Mouse (Mus musculus): ENCODE measurements around the gene Klc1. TPM values are rescaled to one million over a fixed set of nuclear protein-coding genes. Genes with fewer than 3 reads are reported as not detected.

The Klc1 gene
- polyA plus RNA-seq, 1 experiment from 2014 or later: 59.3 TPM

DNA sequence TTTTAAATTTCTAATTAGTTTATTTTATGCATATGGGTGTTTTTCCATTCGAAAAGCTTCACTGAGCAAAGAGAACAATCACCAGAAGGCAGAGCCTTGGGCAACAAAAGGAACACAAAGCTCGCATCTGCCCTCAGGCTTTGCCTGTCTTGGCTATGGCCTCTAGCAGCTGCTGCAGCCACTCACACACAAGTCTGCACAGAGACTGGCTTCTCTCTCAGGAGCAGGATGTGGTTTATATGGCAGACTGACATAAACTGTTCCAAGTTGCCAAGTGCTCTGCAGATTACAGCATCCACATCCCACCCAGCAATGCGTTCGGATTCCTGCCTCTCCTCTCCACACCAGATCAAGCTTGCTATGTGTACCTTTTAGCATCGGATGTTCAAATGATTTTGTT is 93.1 kb downstream of the Klc1 start:
- no peak for ATAC-seq (replicated peaks; ENCODE audit: low FRiP score)
- WGBS: 79% methylated on average over 5 of the region's 5 CpGs

DNA sequence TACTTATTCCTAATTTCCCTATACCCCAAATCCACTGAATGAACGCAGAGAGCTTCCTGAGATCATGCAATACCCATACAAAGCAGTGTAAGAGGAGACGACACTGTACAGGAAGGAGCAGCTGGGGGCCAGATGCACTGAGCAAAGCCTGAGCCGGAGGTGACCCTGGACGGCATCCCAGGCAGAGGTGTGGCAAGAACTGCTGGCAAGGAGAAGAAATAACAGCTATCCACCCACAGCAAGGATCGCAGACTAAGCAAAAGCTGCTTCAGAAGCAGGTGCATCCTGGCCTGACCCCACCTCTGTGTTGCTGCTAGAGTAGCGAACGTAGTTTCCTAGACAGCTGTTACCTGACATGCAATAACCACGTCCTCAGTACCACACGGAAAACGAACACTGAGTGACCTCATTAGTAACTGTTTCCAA is 94.4 kb downstream of the Klc1 start:
- no peaks in the 10 kb centered on the region for H3K4me1 ChIP-seq (replicated peaks; ENCODE audit: control insufficient read depth, insufficient read depth, low read length)
- no peaks in the 10 kb centered on the region for H3K36me3 ChIP-seq (ENCODE audit: control insufficient read depth, insufficient read depth, low read length)
- no peak for DNase-seq (ENCODE audit: low spot score)
- no peaks in the 10 kb centered on the region for H3K27me3 ChIP-seq (replicated peaks; ENCODE audit: control insufficient read depth, insufficient read depth, low read length)
- H3K9me3 ChIP-seq (ENCODE audit: control insufficient read depth, low read length): no peaks in the 10 kb centered on the region
- H3K27ac ChIP-seq (ENCODE audit: low read depth, low read length): no peak overlapping the region
- no peak overlapping the region for H3K4me3 ChIP-seq (ENCODE audit: low read depth, low read length)
- no peak overlapping the region for H3K9ac ChIP-seq (ENCODE audit: low read depth, low read length)
- H3K4me2 ChIP-seq: no peak overlapping the region
- 80% methylated on average over 10 of the region's 10 CpGs for WGBS
- ATAC-seq (replicated peaks; ENCODE audit: low FRiP score): no peak

More for the DNA sequence above, 93.1 kb downstream of the Klc1 start:
- Histone ChIP-seq H3K4me1 (replicated peaks; ENCODE audit: control insufficient read depth, insufficient read depth, low read length) (no peaks in the 10 kb centered on the region), H3K4me2 (no peak overlapping the region), H3K9ac (ENCODE audit: low read depth, low read length) (no peak overlapping the region), H3K9me3 (ENCODE audit: control insufficient read depth, low read length) (no peaks in the 10 kb centered on the region), H3K27me3 (replicated peaks; ENCODE audit: control insufficient read depth, insufficient read depth, low read length) (no peaks in the 10 kb centered on the region), H3K36me3 (ENCODE audit: control insufficient read depth, insufficient read depth, low read length) (no peaks in the 10 kb centered on the region), H3K27ac (ENCODE audit: low read depth, low read length) (no peak overlapping the region), H3K4me3 (ENCODE audit: low read depth, low read length) (no peak overlapping the region)
- no peak for DNase-seq (ENCODE audit: low spot score)

DNA sequence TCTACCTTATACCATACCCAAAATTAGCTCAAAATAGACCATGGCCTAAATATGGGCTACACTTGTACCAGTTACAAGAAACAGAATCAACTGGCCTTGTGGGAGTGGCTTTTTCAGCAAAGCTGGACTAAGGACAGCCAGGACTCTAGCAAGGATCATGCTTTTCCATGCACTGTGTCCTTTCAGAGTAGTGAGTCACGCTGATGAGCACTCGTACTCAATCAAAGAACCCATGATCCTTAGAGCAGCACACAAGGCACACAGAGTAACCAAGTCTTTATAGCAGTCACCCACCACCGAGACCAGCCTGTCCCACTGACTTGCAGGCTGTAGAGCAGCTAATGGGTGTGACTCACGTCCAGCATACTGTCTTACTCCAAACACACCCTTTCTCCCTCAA is 94.9 kb downstream of the Klc1 start:
- no peak for DNase-seq (ENCODE audit: low spot score)
- no peak for ATAC-seq (replicated peaks; ENCODE audit: low FRiP score)
- WGBS: 75% methylated on average over 4 of the region's 4 CpGs
- Histone ChIP-seq H3K9ac (ENCODE audit: low read depth, low read length) (no peak overlapping the region), H3K27me3 (replicated peaks; ENCODE audit: control insufficient read depth, insufficient read depth, low read length) (no peaks in the 10 kb centered on the region), H3K4me3 (ENCODE audit: low read depth, low read length) (no peak overlapping the region), H3K4me1 (replicated peaks; ENCODE audit: control insufficient read depth, insufficient read depth, low read length) (no peaks in the 10 kb centered on the region), H3K9me3 (ENCODE audit: control insufficient read depth, low read length) (no peaks in the 10 kb centered on the region), H3K27ac (ENCODE audit: low read depth, low read length) (no peak overlapping the region), H3K36me3 (ENCODE audit: control insufficient read depth, insufficient read depth, low read length) (no peaks in the 10 kb centered on the region), H3K4me2 (no peak overlapping the region)

DNA sequence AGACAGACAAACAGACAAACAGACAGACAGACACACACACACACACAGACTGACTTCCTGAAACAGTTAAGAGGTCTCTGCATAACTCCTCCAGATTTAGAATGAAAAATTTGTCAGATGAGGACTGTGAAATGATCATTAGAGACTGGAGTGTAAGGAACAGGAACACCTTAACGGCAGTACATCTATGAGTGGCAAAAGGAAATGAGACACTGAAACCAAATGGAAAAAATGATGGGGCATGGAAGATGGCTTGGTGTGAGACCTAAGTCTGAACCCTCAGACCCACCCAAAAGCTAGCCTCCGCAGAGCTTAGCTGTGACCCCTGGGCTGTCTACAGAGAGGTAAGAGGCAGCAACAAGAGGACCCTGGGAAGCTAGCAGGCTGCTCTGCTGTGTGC is 96.8 kb downstream of the Klc1 start:
- ATAC-seq (replicated peaks; ENCODE audit: low FRiP score): no peak

More for the DNA sequence above, 96.8 kb downstream of the Klc1 start:
- 93% methylated on average over 2 of the region's 2 CpGs for WGBS
- Histone ChIP-seq H3K4me3 (ENCODE audit: low read depth, low read length) (no peak overlapping the region), H3K36me3 (ENCODE audit: control insufficient read depth, insufficient read depth, low read length) (no peaks in the 10 kb centered on the region), H3K4me1 (replicated peaks; ENCODE audit: control insufficient read depth, insufficient read depth, low read length) (no peaks in the 10 kb centered on the region), H3K9me3 (ENCODE audit: control insufficient read depth, low read length) (no peaks in the 10 kb centered on the region), H3K9ac (ENCODE audit: low read depth, low read length) (no peak overlapping the region), H3K27me3 (replicated peaks; ENCODE audit: control insufficient read depth, insufficient read depth, low read length) (no peaks in the 10 kb centered on the region), H3K4me2 (no peak overlapping the region), H3K27ac (ENCODE audit: low read depth, low read length) (no peak overlapping the region)
- no peak for DNase-seq (ENCODE audit: low spot score)

Other genes starting within 250 kb of the Klc1 start
- gene Eif5, start 220.8 kb upstream of the Klc1 start, polyA plus RNA-seq (2014; fragmentation: Nextera tagmentation; extraction: Ambion mirVana): 623 and 628 TPM in 2 replicates
- gene Mark3, start 184.3 kb upstream of the Klc1 start, polyA plus RNA-seq (2014; fragmentation: Nextera tagmentation; extraction: Ambion mirVana): 36.9 and 38.6 TPM in 2 replicates
- gene Ckb, start 86.5 kb upstream of the Klc1 start, polyA plus RNA-seq (2014; fragmentation: Nextera tagmentation; extraction: Ambion mirVana): 91.3 and 94.1 TPM in 2 replicates
- 16.8 and 21.0 TPM in 2 replicates for gene Trmt61a, start 80.7 kb upstream of the Klc1 start, polyA plus RNA-seq (2014; fragmentation: Nextera tagmentation; extraction: Ambion mirVana)
- gene Bag5, start 45.6 kb upstream of the Klc1 start, polyA plus RNA-seq (2014; fragmentation: Nextera tagmentation; extraction: Ambion mirVana): 41.0 and 44.7 TPM in 2 replicates
- gene Apopt1, start 45.6 kb upstream of the Klc1 start, polyA plus RNA-seq (2014; fragmentation: Nextera tagmentation; extraction: Ambion mirVana): 60.3 and 67.7 TPM in 2 replicates
- 20.0 and 20.9 TPM in 2 replicates for gene Xrcc3, start 55.0 kb downstream of the Klc1 start, polyA plus RNA-seq (2014; fragmentation: Nextera tagmentation; extraction: Ambion mirVana)
- 95.5 and 95.6 TPM in 2 replicates for gene Zfyve21, start 55.3 kb downstream of the Klc1 start, polyA plus RNA-seq (2014; fragmentation: Nextera tagmentation; extraction: Ambion mirVana)
- gene Ppp1r13b, start 149.3 kb downstream of the Klc1 start, polyA plus RNA-seq (2014; fragmentation: Nextera tagmentation; extraction: Ambion mirVana): 10.8 TPM in 2 replicates
- gene Atp5mpl, start 208.1 kb downstream of the Klc1 start, polyA plus RNA-seq (2014; fragmentation: Nextera tagmentation; extraction: Ambion mirVana): 702 and 735 TPM in 2 replicates
- 0.06 and 0.40 TPM in 2 replicates for gene Tdrd9, start 212.7 kb downstream of the Klc1 start, polyA plus RNA-seq (2014; fragmentation: Nextera tagmentation; extraction: Ambion mirVana)
- not detected in 2 replicates for gene Rd3l, start 222.5 kb downstream of the Klc1 start, polyA plus RNA-seq (2014; fragmentation: Nextera tagmentation; extraction: Ambion mirVana)